Mouse (Mus musculus) embryonic stem cell, embryonic (primary cell): ENCODE measurements around the gene Tanc2.

Experiments used
- CTCF ChIA-PET, 4 experiments: fragments of 300-600 bp in 2 of 4; fragments of 350-600 bp in 2 of 4; sonication (Branson Sonifier 250); formaldehyde crosslinking; loops; one replicate each; lab custom pipeline; 2022; ENCODE audit warnings: inconsistent platforms in 2 of 4; lab: Charles Lee
- POLR2A ChIA-PET, 4 experiments: fragments of 300-600 bp in 2 of 4; fragments of 350-600 bp in 2 of 4; sonication (Branson Sonifier 250); formaldehyde crosslinking; loops; one replicate each; lab custom pipeline; 2022; ENCODE audit warnings: antibody characterized with exemption in 4 of 4, inconsistent platforms in 1 of 4; lab: Charles Lee

Tanc2 gene

DNA sequence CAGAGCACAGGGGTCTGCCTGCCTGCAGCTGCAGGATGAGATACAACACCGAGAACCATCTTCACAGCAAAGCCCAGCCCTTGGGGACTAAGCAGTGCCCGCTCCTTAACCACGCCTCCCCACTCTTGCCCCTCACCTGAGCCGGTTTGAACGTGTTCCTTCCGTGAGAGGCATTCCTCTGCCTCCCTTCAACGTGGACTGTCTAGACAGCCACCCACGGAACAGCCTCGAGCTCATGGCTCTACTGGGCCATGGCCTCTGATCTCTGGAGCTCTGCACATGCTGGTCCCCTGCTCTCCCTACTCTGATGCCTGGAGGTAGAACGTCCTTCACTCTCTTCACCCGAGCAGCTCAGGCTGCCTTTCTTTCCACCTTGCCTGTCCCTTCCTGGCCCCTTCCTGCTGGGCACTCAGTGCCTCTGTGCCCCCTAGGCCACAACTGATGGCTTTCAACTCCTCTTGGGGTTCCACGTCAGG lies 363.2 kb downstream of the Tanc2 start, which contains the start of gene Cyb561:
Cyb561 (minus strand) TSS at position 426 of the 476 bp plus-strand sequence.
- CTCF ChIA-PET = interaction anchor here in 3 of 4 experiments (0.7 to 2.0 kb wide), 8 partner anchors 8 to 131 kb away, joined by 3 to 8 read pairs (median 4); partner anchors contain the start of gene Map3k3 (in 1 of the 3)
- POLR2A ChIA-PET = interaction anchor here (0.5 to 2.6 kb wide), 24 partner anchors 8 to 1644 kb away, joined by 3 to 27 read pairs (median 4); partner anchors contain the start of genes Dcaf7 (in 2 of the 4), Ccdc47 (in 1 of the 4), Ern1 (in 1 of the 4) and Gm10840 (in 1 of the 4)

DNA sequence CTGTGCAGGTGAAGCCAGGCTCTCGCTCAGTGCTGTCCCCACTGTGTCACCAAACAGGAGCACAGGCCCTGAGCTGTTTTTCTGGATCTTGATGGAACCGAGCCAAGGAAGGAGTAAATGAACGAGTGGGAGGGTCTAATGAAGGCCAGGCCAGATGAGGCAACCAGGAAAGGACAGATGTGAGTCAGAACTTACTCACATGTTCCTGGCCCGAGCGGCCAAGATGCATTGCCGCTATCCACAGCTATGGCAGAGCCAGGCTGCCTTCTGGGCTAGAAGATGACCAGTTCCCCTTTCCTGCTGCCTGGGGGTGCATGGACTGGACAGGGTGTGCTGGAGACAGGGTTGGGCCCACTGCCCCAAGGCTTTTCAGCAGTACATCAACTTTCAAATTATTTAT lies 363.6 kb downstream of the Tanc2 start:
- CTCF ChIA-PET = interaction anchor here in 3 of 4 experiments (0.5 to 2.0 kb wide), 9 partner anchors 9 to 240 kb away, joined by 3 to 8 read pairs (median 3); partner anchors contain the start of gene Map3k3 (in 1 of the 3)

DNA sequence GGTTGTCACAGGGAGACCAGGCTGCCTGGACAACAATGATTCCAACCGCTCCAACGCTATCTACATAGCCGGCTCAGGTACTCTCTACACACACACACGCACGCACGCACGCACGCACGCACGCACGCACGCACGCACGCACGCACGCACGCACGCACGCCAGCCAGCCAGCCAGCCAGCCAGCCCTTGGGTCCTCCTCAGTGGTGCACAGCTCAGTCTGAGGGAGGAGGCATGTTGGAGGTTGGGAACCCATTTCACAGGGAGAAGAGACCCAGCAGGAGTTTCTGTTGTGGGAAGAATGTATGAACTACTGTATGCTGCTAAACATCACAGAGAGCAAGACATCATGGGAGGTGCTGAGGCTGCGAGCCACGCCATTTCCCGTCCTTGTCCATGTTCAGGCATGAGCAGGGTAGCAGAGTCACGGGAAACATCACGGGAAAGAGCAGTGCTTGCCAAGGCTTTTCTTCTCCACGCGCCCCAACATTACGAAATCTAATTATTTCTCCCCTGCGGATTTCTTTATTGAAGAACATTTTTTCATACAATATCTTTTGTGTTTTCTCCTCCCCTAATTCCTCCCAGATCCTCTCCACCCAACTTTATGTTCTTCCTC lies 366.1 kb downstream of the Tanc2 start:
- ChIA-PET CTCF (interaction anchor here in 2 of 4 experiments (0.6 to 1.3 kb wide), 2 partner anchors 9 to 29 kb away, joined by 3 read pairs; no protein-coding TSS in a partner anchor), POLR2A (interaction anchor here in 2 of 4 experiments (0.6 to 5.5 kb wide), 14 partner anchors 9 to 767 kb away, joined by 3 to 39 read pairs (median 4); partner anchors contain the start of genes Ccdc47 (in 1 of the 2), Dcaf7 (in 1 of the 2), Ddx42 (in 1 of the 2) and Gm10840 (in 1 of the 2))

More for the DNA sequence above, 363.6 kb downstream of the Tanc2 start:
- POLR2A ChIA-PET = interaction anchor here (0.5 to 2.6 kb wide), 22 partner anchors 9 to 1644 kb away, joined by 3 to 27 read pairs (median 4); partner anchors contain the start of genes Dcaf7 (in 2 of the 4), Ccdc47 (in 1 of the 4), Ern1 (in 1 of the 4) and Map3k3 (in 1 of the 4)

- ChIA-PET CTCF (interaction anchor here in 2 of 4 experiments (0.5 to 1.0 kb wide), 4 partner anchors 11 to 1195 kb away, joined by 3 to 5 read pairs (median 4); no protein-coding TSS in a partner anchor), POLR2A (interaction anchor here in 3 of 4 experiments (0.6 to 5.5 kb wide), 9 partner anchors 9 to 176 kb away, joined by 3 to 39 read pairs (median 6); partner anchors contain the start of gene Map3k3 (in 1 of the 3))
Observed at GRCm38 (mm10) chr11:105957501-105957900, 367.7 kb downstream of the Tanc2 start.

GRCm38 (mm10) chr11:105958566-105958965 lies 368.8 kb downstream of the Tanc2 start:
- POLR2A ChIA-PET = interaction anchor here (0.6 to 5.5 kb wide), 18 partner anchors 8 to 643 kb away, joined by 3 to 39 read pairs (median 5); partner anchors contain the start of genes Ace (in 1 of the 4) and Map3k3 (in 1 of the 4)
- CTCF ChIA-PET = interaction anchor here in 3 of 4 experiments (0.7 to 1.1 kb wide), 3 partner anchors 10 to 14 kb away, joined by 3 to 5 read pairs (median 3); no protein-coding TSS in a partner anchor

- ChIA-PET CTCF (interaction anchor here in 3 of 4 experiments (0.5 to 1.3 kb wide), 6 partner anchors 9 to 317 kb away, joined by 3 to 5 read pairs (median 3); no protein-coding TSS in a partner anchor), POLR2A (interaction anchor here in 3 of 4 experiments (0.5 to 5.5 kb wide), 36 partner anchors 9 to 585 kb away, joined by 3 to 39 read pairs (median 4); partner anchors contain the start of genes Ace (in 1 of the 3), Ccdc47 (in 1 of the 3), Dcaf7 (in 1 of the 3) and Map3k3 (in 1 of the 3))
Observed at GRCm38 (mm10) chr11:105959355-105959754, 369.6 kb downstream of the Tanc2 start.

DNA sequence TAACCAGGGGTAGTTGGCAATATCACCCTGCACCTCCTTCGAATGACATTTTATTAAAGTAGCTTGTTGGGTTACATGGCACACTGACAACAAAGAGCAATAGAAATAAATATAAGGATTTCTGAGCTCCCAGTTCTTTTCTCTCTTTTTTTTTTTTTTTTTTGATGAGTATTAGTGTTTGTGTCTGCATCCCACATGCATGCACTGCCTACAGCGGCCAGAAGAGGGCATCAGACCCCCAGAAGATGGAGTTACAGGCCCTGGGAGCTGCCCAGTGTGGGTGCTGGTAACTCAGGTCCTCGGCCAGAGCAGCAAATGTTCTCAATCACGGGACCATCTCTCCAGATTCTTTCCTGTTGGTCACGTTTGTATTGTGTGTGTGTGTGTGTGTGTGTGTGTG lies 374.9 kb downstream of the Tanc2 start:
- CTCF ChIA-PET = interaction anchor here (0.6 to 1.6 kb wide), 45 partner anchors 9 to 819 kb away, joined by 3 to 11 read pairs (median 4); partner anchors contain the start of genes Ace3 (in 1 of the 4), Cyb561 (in 1 of the 4), Dcaf7 (in 1 of the 4) and Map3k3 (in 1 of the 4)

DNA sequence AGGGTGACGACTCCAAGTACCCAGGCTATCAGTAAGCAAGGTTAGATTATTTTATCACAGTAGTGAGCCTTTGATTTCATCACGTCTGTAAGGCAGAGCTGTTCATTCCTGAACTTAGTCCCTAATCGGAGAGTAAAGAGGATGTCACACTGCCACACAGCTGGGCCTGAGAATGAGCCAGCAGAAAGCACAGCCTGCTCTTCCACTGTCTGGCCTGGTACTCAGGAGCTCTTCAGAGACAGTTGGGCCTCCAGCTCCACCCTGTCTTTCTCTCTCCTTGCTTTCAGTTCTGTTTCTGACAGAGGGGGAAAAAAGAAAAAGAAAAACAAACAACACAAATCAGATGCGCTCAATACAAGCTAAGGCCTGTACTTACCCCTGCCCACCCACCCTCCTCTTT lies 376.5 kb downstream of the Tanc2 start:
- CTCF ChIA-PET = interaction anchor here in 3 of 4 experiments (0.7 to 1.2 kb wide), 3 partner anchors 22 to 165 kb away, joined by 3 read pairs; no protein-coding TSS in a partner anchor
- POLR2A ChIA-PET = interaction anchor here in 3 of 4 experiments (0.6 to 1.8 kb wide), 5 partner anchors 9 to 22 kb away, joined by 3 to 8 read pairs (median 6); partner anchors contain the start of gene Cyb561 (in 2 of the 3)

More for the DNA sequence above, 374.9 kb downstream of the Tanc2 start:
- POLR2A ChIA-PET = interaction anchor here in 2 of 4 experiments (0.6 to 1.1 kb wide), 11 partner anchors 9 to 814 kb away, joined by 3 to 5 read pairs (median 4); no protein-coding TSS in a partner anchor

- POLR2A ChIA-PET = interaction anchor here in 3 of 4 experiments (0.6 to 3.2 kb wide), 17 partner anchors 9 to 879 kb away, joined by 3 to 17 read pairs (median 5); partner anchors contain the start of genes Dcaf7 (in 2 of the 3), Cyb561 (in 1 of the 3) and Map3k3 (in 1 of the 3)
- CTCF ChIA-PET = interaction anchor here in 3 of 4 experiments (0.6 to 1.3 kb wide), 10 partner anchors 8 to 345 kb away, joined by 3 to 6 read pairs (median 4); no protein-coding TSS in a partner anchor
Observed at GRCm38 (mm10) chr11:105967741-105968574, 378.2 kb downstream of the Tanc2 start, which contains the start of gene Ace. TSS of gene Ace (plus strand) at chr11:105967945.

DNA sequence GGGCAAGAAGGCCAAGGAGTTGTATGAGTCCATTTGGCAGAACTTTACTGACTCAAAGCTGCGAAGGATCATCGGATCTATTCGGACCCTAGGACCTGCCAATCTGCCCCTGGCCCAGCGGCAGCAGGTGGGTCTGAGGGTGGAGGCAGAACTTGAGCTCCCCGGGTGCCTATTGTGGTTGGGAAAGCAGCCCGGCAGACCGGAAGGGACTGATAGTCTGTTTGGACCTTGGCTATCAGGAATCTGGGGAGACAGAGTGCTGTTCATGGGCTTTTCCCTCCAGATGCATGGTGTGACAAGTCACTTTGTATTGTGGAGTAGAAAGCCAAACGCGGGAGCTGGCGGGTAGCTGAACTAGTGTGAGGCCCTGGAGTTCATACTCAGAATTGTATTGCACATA lies 379.2 kb downstream of the Tanc2 start:
- ChIA-PET CTCF (interaction anchor here (0.6 to 1.7 kb wide), 15 partner anchors 9 to 295 kb away, joined by 3 to 6 read pairs (median 4); no protein-coding TSS in a partner anchor), POLR2A (interaction anchor here (0.6 to 3.2 kb wide), 18 partner anchors 9 to 616 kb away, joined by 3 to 17 read pairs (median 4); partner anchors contain the start of genes Dcaf7 (in 2 of the 4) and Map3k3 (in 1 of the 4))

DNA sequence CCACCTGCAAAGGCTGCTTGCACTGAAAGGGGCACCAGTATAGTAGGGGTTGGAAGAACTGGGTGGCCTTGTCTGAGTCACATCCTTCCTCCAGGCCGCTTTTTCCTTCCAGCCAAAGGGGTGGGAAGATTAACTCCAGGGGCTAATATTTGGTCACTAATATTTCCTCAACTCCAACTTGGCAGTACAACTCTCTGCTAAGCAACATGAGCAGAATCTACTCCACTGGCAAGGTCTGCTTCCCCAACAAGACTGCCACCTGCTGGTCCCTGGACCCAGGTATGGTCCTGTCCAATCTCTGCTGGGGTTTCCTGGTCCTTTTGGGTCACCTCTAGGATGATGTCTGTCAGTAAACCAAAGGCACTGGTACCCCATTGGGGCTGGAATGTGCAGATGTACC lies 379.7 kb downstream of the Tanc2 start:
- POLR2A ChIA-PET = interaction anchor here in 3 of 4 experiments (0.6 to 3.2 kb wide), 10 partner anchors 10 to 615 kb away, joined by 3 to 17 read pairs (median 5); partner anchors contain the start of gene Map3k3 (in 1 of the 3)
- CTCF ChIA-PET = interaction anchor here in 3 of 4 experiments (0.6 to 1.7 kb wide), 6 partner anchors 13 to 173 kb away, joined by 3 to 6 read pairs (median 4); no protein-coding TSS in a partner anchor

DNA sequence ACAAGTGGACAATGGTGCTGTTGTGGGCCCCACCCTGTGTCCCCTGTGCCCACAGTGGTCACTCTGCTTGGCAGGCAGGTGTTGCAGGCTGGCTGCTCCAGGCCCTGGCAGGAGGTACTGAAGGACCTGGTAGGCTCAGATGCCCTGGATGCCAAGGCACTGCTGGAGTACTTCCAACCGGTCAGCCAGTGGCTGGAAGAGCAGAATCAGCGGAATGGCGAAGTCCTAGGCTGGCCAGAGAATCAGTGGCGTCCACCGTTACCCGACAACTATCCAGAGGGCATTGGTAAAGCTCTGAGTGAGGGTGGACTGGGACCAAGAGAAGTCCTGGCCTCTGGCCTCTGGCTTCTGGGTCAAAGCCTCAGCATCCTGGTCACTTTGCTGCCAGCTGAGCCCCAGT lies 384.8 kb downstream of the Tanc2 start:
- ChIA-PET CTCF (interaction anchor here in 3 of 4 experiments (0.6 to 1.2 kb wide), 3 partner anchors 28 to 52 kb away, joined by 4 to 7 read pairs (median 5); no protein-coding TSS in a partner anchor), POLR2A (interaction anchor here in 2 of 4 experiments (0.6 to 1.2 kb wide), 2 partner anchors 15 to 109 kb away, joined by 3 to 4 read pairs; no protein-coding TSS in a partner anchor)

DNA sequence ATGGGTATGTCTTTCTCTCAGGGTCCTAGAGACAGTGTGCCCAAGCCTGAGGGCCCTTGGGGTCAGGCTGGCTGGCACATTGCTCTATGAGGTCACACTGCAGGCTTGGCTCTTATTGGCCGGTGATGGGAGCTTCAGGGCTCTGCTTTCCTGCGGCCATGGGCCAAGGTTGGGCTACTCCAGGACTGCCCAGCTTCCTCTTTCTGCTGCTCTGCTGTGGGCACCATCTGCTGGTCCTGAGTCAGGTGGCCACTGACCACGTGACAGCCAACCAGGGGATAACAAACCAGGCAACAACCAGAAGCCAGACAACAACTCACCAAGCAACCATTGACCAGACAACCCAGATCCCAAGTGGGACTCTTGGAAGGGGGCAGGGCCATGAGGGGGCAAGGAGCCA lies 385.3 kb downstream of the Tanc2 start:
- ChIA-PET CTCF (no interaction called here), POLR2A (interaction anchor here in 1 of 4 experiments (1.2 kb wide), 1 partner anchor 109 kb away, joined by 3 read pairs; no protein-coding TSS in a partner anchor)

- ChIA-PET POLR2A (no interaction called here), CTCF (no interaction called here)
Observed at GRCm38 (mm10) chr11:105975636-105976035, 385.9 kb downstream of the Tanc2 start.

GRCm38 (mm10) chr11:105978232-105978631 lies 388.4 kb downstream of the Tanc2 start:
- POLR2A ChIA-PET = interaction anchor here in 3 of 4 experiments (0.6 to 1.9 kb wide), 5 partner anchors 10 to 216 kb away, joined by 3 to 5 read pairs (median 3); partner anchors contain the start of gene Cyb561 (in 2 of the 3)
- CTCF ChIA-PET = interaction anchor here in 1 of 4 experiments (0.6 kb wide), 1 partner anchor 13 kb away, joined by 4 read pairs; no protein-coding TSS in a partner anchor

- ChIA-PET POLR2A (interaction anchor here (0.6 to 1.9 kb wide), 8 partner anchors 9 to 613 kb away, joined by 3 to 5 read pairs (median 3); partner anchors contain the start of gene Cyb561 (in 1 of the 4)), CTCF (interaction anchor here in 1 of 4 experiments (0.6 kb wide), 1 partner anchor 14 kb away, joined by 4 read pairs; no protein-coding TSS in a partner anchor)
Observed at GRCm38 (mm10) chr11:105978634-105979033, 388.8 kb downstream of the Tanc2 start.
